Mouse (Mus musculus) brain, embryonic 14.5 days (tissue): ENCODE results near the gene Apobec3. TPM values are rescaled to one million over a fixed set of nuclear protein-coding genes. Genes with fewer than 3 reads are reported as not detected.
A peak's percentile ranks its signal among the peaks of the same experiment; 100 is the strongest.

Source experiments
- DNase-seq: peaks from one replicate; pipeline ENCODE4 v3.0.0-alpha.2; 2011; ENCODE audit warnings: low read depth
- CTCF ChIP-seq: fragments of 200-500 bp; IDR thresholded peaks from 2 replicates; pipeline ENCODE4 v1.5.1; 2012; ENCODE audit warnings: inconsistent platforms, mild to moderate bottlenecking, moderate library complexity, borderline replicate concordance; ENCODE audit not compliant: insufficient read depth, insufficient read length; ENCODE audit errors: extremely low read depth
- POLR2A ChIP-seq: fragments of 200-500 bp; IDR thresholded peaks from 2 replicates; pipeline ENCODE4 v1.6.1; 2012; ENCODE audit warnings: mild to moderate bottlenecking, inconsistent platforms, borderline replicate concordance; ENCODE audit not compliant: poor library complexity, insufficient read depth, insufficient read length, severe bottlenecking; ENCODE audit errors: extremely low read depth
- polyA plus RNA-seq: library from polyadenylated mRNA; depleted of rRNA; stranded (reverse); fragments of >200 nt; gene quantifications from 2 replicates; pipeline ENCODE4 v1.2.3, GENCODE M21; 2012; rRNA removed

Gene Apobec3
- polyA plus RNA-seq, 1 experiment, result 4.7 TPM

DNA sequence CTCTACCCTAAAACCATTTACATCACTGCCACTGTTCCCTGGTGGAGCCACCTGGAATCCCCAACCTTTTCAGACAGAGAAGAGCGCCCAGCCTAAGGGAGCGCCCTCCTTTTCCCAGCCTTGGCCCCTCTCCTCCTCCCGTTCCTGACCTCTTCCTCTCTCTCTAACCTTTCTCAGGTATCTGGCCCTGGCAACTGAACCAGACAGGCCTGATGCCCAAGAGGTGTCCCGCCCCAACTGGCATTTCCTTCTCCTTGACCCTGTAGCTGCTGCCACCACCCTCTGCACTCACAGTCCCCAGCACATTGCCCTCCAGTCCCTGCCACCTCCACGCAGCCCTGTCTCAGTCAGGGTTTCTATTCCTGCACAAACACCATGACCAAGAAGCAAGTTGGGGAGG is 53.5 kb downstream of the Apobec3 start:
- no peak for TF ChIP-seq POLR2A
- no peak for TF ChIP-seq CTCF
- DNase-seq, result no peak

DNA sequence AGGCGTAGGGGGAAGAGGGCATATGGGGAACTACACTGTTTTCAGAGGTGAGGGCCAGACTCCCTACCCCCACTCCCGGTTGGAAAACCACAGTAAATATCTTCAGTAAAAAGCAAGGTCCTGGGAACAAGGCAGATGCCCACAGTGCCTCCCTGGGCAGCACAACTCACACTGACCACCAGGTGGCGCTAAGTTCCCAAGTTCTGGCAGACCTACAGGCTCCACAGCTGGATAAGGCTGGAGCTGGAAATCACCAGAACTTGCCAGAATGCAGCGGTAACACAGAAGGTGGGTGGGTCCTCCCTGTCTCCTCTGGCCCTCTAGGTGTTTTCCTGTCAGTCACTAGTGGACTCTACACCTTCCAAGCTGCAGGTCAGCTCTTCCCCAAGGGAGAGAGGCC is 54.6 kb downstream of the Apobec3 start:
- DNase-seq, result peak; percentile 92
- TF ChIP-seq POLR2A, result no peak
- TF ChIP-seq CTCF, result peak; percentile 97

DNA sequence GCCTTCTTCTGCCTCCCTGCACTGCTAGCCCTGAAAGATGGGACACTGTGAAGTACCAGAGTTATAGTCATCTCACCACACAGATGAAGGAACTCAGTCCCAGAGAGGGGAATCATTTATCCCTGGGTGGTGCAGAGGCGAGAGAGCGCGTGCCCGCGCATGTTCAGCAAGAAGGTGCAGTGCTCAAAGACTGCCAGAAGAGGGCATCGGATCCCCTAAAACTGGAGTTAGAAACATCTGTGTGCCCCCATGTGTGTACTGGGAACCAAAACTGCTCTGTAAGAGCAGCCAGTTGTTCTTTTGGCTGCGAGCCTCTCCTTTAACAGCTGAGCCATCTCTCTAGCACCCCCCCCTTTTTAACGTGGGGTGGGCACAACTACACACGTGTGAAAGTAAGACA is 55.3 kb downstream of the Apobec3 start:
- no peak for DNase-seq
- TF ChIP-seq CTCF, result peak; percentile 41; the same call in 1 of the 2 replicates
- TF ChIP-seq POLR2A, result no peak

DNA sequence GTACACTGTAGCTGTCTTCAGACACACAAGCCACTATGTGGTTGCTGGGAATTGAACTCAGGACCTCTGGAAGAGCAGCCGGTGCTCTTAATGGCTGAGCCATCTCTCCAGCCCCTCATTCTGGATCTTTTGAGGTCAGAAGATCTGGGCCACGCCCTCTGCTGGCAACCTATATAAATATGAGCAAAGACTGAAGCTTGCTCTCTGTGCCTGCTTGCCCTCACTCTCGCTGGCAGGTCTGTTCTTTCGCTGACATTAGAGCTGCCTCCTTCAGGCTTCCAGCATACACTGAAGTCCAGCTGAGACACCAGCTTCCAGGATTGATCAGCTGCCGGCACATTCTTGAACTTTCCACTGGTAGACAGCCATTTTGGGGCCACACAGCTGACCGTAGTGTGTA is 56.2 kb downstream of the Apobec3 start:
- DNase-seq, result no peak
- TF ChIP-seq POLR2A (no peak), CTCF (no peak)

DNA sequence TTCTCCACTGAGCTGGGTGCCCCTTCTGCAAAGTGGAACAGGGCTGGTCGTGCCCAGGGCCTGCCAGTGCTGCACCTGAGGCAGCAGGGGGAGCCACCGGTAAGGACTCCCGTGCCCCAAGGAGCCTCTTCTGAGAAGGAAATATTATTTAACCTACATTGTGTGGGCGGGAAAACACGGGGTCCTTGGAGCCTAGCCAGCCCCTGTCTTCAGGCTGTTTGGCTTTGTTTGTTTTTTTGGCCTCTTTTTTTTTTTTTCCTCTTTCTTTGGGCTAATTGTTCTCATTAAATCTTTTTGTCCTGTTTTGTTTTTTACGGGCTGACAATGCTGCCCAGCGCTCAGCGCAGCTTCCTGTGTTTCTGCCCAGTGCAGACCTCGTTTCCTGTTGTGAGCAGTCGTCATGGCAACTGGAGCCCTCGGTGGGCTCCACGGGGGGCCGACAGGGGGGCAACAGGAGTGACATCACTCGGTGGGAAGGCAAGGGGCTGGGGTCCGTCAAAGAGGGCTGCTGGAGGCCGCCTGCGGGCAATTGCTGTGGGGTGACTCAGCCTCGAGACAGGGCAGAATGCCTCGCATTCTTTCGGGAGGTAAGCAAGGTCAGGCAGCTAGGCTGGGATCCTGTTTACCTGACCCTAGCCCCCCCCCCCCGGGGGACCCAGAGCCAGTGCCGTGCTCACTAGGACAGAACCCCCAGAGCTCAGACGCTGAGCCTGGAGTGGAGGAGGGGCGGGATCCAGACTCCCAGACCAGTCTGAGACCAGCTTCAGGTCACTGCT is 59.0 kb downstream of the Apobec3 start:
- TF ChIP-seq CTCF (peak; percentile 60), POLR2A (no peak)
- peak; percentile 86 for DNase-seq

DNA sequence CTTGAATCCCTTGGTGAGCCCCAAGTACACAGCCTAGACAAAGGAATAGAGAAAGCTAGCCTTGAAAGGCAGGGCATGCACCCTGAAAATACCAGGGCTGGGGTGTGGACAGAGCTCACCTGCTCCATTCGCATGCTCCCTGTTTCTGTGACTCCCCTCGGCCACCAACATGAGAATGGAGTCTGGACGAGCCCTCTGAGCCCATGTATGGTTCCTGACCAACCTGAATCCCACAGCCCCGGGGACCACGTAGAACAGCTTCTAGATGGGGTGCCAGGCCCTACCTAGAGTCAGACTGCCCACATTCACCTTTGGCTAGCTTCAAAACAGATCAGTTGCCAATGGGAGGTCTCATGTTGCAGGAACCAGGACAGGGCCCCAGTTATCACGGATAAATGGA is 59.8 kb downstream of the Apobec3 start:
- TF ChIP-seq POLR2A, result no peak
- TF ChIP-seq CTCF, result no peak
- no peak for DNase-seq

DNA sequence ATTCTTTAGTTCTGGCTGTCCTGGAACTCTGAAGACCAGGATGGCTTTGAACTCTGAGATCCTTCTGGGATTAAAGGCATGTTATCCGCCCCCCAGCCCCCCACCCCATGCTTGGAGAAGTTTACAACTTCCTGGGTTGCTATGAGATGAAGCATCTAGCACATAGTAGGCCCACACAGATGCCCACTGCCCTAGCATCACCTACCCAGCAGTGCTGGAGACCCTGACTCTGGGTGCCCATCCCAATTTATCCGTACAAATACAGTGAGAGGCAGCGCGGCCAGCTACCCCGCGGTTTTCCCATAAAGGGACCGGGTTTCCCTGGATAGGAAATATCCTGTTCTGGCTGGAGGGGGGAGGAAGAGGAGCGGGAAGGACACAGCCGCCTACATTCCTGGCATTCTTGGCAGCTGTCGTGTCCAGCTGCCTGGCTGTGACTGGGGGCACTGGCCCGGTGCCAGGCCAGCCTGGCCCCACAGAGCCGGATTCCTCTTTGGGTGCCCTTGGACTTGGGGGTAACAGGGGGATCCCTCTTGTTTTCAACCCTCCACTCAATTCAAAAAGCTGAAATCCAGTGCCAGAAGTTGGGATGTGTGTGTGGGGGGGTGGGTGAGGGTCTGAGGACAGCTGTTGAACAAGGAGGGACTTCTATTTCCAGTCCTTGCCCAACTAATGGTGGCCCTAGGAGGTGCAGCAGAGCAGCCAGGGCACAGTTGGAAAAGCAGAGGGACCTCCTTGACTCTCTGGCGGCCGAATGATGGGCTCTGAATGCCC is 60.5 kb downstream of the Apobec3 start:
- TF ChIP-seq CTCF, result no peak
- TF ChIP-seq POLR2A, result no peak
- peak; percentile 35 for DNase-seq

DNA sequence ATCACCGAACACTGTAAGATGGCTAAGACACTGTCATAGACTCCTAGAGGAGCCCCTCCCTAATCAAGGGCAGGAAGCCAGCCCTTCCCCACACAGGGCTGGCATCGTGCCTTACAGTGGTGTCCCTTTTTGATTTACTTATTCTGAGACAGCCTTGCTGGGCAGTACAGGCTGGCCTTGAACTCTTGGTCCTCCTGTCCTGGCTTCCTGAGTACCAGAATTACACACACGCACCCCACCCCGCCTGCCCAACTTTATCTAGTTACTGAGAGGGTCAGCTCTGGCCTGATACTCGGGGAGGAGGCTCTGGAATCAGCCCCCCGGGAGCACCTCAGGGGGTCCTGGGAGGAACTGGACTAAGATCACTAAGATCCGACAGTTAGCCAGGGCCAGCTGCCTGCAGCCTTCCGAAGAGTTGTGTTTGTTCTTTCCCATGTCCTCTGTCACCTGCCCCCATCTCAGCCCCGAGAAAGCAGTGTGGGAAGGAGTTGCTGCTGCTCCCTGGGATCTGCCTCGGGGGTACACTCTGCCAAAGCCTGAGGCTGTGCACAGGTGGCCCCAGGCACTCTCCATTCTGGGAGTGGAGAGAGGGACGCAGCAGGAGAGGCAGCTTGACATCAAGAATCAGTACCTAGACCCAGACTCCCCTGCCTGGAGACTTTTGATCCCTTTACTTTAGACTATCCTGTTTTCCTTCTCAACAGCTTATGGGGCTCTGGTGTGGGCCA is 61.2 kb downstream of the Apobec3 start:
- TF ChIP-seq CTCF (no peak), POLR2A (no peak)
- DNase-seq, result no peak

DNA sequence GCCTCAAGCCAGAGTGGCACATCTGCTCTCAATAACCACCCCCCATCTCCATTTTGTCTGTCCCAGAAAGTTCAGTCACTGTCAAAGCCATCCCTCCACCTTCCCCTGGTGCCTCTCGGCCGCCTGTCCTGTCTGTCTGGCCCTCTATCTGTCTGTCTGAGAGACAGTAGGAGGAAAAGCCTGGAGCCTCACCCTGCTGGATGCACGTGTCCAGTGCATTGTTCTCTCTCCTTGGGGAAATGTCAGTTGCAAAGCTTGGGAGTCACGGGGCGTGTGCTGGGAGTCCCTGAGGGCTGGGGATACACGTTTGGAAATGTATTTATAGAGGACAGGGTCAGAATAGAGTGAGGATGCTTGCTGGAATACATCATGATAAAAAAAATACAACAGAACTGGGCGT is 62.0 kb downstream of the Apobec3 start:
- no peak for DNase-seq
- no peak for TF ChIP-seq CTCF
- no peak for TF ChIP-seq POLR2A

DNA sequence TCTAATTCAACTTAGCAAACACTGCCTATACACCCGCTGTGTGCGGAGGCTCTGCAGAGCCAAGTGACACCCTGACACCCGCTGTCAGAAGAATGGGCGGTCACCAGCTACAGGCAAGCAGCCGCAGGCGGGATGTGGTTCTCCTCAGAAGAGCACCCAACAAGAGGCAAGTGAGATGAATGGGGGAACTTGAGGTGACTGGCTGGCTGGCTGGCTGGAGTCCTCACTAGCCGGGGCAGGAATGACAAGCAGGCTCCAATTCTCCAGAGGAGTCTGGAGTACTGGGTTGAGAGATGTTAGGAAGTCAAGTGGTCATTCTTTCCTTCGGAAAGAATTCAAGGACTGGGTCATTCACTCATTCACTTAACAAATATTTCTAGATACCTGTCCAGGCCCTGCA is 65.1 kb downstream of the Apobec3 start:
- TF ChIP-seq POLR2A (no peak), CTCF (no peak)
- no peak for DNase-seq

DNA sequence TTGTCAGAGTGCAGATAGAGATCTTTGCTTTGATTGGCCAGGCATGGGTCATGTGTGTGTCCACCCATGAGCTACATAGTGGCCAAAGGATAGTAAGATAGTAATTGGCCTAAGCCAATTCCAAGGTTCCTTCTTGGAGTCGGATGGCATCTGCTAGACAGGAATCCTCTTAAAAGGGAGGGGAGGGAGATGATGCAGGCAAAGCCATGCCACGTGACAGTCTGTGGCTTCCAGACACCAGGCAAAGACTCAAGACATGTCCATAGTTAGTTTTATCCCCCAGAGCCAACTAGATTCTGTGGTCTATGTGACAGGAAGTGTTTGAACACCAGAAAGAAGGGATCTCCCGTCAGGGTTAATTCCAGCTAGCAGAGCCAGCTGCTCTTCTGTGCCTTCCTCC is 67.0 kb downstream of the Apobec3 start:
- DNase-seq, result no peak
- TF ChIP-seq POLR2A (no peak), CTCF (no peak)

DNA sequence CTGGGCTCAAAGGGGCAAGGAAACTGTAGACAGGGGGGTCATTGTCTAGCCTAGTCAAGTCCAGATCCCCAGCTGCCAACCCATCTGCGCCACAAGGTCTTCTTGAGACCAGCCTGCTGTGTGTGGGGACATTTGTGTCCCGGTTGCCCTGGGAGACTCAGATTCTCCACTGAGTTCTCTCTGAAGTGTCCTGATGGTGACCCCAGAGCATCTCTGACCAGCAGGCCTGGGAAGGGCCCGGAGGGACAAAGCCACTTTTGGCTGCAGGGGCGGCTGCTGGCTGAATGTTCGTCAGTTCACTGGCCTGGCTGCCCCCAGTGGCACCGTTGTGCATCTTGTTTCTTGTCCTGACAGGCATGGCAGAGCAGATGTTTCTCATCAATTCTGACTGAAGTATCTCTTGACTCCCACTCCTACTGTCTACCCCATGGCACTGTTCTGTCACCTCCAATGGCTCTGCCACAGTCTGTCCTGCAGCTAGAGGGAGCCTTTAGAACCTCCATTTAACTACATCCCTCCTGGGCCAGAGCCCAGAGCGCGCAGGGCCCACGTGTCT is 70.0 kb downstream of the Apobec3 start:
- TF ChIP-seq CTCF (peak; percentile 2; the same call in 1 of the 2 replicates), POLR2A (no peak)
- no peak for DNase-seq

DNA sequence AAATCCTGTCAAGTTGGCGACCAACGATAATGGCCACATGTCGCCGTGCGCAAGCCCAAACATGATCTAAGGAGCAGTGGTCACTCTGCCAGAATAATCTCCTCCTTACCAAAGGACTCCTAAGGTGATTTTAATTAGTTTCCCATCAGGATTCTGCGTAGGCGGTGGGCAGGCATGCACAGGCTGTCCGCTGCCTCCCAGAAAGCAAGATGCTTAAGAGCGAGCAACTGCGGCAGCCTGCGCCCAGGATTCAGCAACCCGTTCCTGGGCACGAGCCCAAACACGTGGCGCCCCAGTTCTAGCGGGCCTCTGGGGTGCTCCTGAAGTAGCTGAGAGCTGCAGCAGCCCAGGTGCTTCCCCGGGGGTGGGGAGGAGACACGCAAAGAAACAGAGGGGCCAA is 71.2 kb downstream of the Apobec3 start:
- no peak for DNase-seq
- TF ChIP-seq POLR2A (no peak), CTCF (no peak)

DNA sequence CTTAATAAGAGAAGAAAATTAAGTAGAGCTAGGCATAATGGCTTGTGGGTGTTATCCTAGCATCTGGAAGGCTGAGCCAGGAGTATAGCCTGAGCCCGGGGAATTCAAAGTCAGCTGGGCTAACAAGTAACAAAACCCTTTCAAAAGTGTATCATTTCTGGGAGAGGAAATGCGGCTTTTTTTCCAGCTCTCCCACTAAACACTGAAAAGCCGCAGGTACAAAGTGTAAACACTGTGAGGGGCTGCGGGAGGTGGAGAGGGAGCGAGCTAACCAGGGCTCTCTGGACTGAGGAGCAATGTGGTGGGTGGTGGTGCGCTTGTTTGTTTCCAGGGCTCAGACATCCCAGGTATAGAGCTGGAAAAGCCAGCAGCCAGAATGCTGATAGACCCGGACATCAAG is 72.9 kb downstream of the Apobec3 start:
- no peak for DNase-seq
- no peak for TF ChIP-seq POLR2A
- TF ChIP-seq CTCF, result no peak

Other genes starting within 250 kb of the Apobec3 start
- gene Fam227a, start 232.7 kb upstream of the Apobec3 start, polyA plus RNA-seq, result 33.7 and 33.9 TPM in 2 replicates
- gene Cby1, start 232.5 kb upstream of the Apobec3 start, polyA plus RNA-seq, result 29.4 and 31.5 TPM in 2 replicates
- 114 and 142 TPM in 2 replicates for gene Tomm22, start 220.8 kb upstream of the Apobec3 start, polyA plus RNA-seq
- gene Josd1, start 203.7 kb upstream of the Apobec3 start, polyA plus RNA-seq, result 34.9 and 37.4 TPM in 2 replicates
- 41.2 and 61.0 TPM in 2 replicates for gene Gtpbp1, start 200.8 kb upstream of the Apobec3 start, polyA plus RNA-seq
- gene Sun2, start 149.1 kb upstream of the Apobec3 start, polyA plus RNA-seq, result 46.5 and 47.9 TPM in 2 replicates
- gene Dnal4, start 113.8 kb upstream of the Apobec3 start, polyA plus RNA-seq, result 77.6 and 110 TPM in 2 replicates
- gene Nptxr, start 86.9 kb upstream of the Apobec3 start, polyA plus RNA-seq, result 20.7 and 53.6 TPM in 2 replicates
- 0.53 and 1.8 TPM in 2 replicates for gene Npcd, start 57.4 kb upstream of the Apobec3 start, polyA plus RNA-seq
- 69.6 and 84.6 TPM in 2 replicates for gene Cbx6, start 57.0 kb upstream of the Apobec3 start, polyA plus RNA-seq
- 10.9 and 14.4 TPM in 2 replicates for gene Cbx7, start 79.5 kb downstream of the Apobec3 start, polyA plus RNA-seq
- 12.3 and 16.8 TPM in 2 replicates for gene Pdgfb, start 123.3 kb downstream of the Apobec3 start, polyA plus RNA-seq
- 64.7 and 75.5 TPM in 2 replicates for gene Syngr1, start 199.7 kb downstream of the Apobec3 start, polyA plus RNA-seq
- 770 and 873 TPM in 2 replicates for gene Rpl3, start 200.2 kb downstream of the Apobec3 start, polyA plus RNA-seq
- gene Tab1, start 241.5 kb downstream of the Apobec3 start, polyA plus RNA-seq, result 49.3 and 55.3 TPM in 2 replicates